10 mouse cellular contexts compared by ENCODE assay signal in genomic region chr12:59216676-59217266, GRCm38 (mm10). TPM values are rescaled to one million over a fixed set of nuclear protein-coding genes. Genes with fewer than 3 reads are reported as not detected.
DNase-seq lines count a peak whose midpoint lies in the region; ATAC-seq and TF ChIP-seq lines count a peak whose summit lies in the region.
"Had no signal": no experiment of that assay in that cellular context is flagged by ENCODE, and none has a peak within 500 bp of the region (broad histone marks: within the 10 kb centered on the region; RNA-seq: fewer than 3 reads in every experiment).

No protein-coding gene starts in this region.

- peaks cover 26% of the 10 kb centered on the region for H3K4me1 ChIP-seq in heart, embryonic 13.5 days
- peaks cover 12 to 13% of the 10 kb centered on the region in 2 experiments for H3K4me1 ChIP-seq in MEL (ENCODE audit: control insufficient read depth in 1 of 2, insufficient read depth in 2 of 2, low read length in 2 of 2)
- peaks cover 8% of the 10 kb centered on the region; the same call in 1 of the 2 replicates for H3K4me1 ChIP-seq in hindbrain, postnatal 0 days (ENCODE audit: insufficient read depth, low read length)
- peaks cover 31% of the 10 kb centered on the region for H3K4me1 ChIP-seq in midbrain, embryonic 15.5 days

- H3K27me3 ChIP-seq in heart, embryonic 13.5 days (replicated peaks): no peaks in the 10 kb centered on the region
- no peaks in the 10 kb centered on the region for H3K27me3 ChIP-seq in MEL (ENCODE audit: control insufficient read depth in 1 of 2, insufficient read depth in 2 of 2, low read length in 2 of 2)
- H3K27me3 ChIP-seq in hindbrain, postnatal 0 days (ENCODE audit: insufficient read depth, low read length): no peaks in the 10 kb centered on the region
- no peaks in the 10 kb centered on the region for H3K27me3 ChIP-seq in midbrain, embryonic 15.5 days (replicated peaks)

- no peak for DNase-seq in heart, adult 18-20 months
- no peak for DNase-seq in MEL (ENCODE audit: low read depth, low spot score)
- no peak for DNase-seq in hindbrain, postnatal 0 days (ENCODE audit: low spot score)
- no peak for DNase-seq in cerebellum, postnatal 10 days
- DNase-seq in urinary bladder, postnatal 25 days (ENCODE audit: low spot score): no peak
- DNase-seq in cerebellum, adult 18-20 months: no peak
- DNase-seq: heart, adult 11 months; right cerebral cortex, postnatal 25 days had no signal

- no peak overlapping the region for H3K27ac ChIP-seq in heart, embryonic 13.5 days (replicated peaks)
- H3K27ac ChIP-seq in MEL (ENCODE audit: control insufficient read depth, low read depth, low read length): no peak overlapping the region
- H3K27ac ChIP-seq in hindbrain, postnatal 0 days: no peak overlapping the region
- H3K27ac ChIP-seq in midbrain, embryonic 15.5 days: no peak overlapping the region

- peaks cover 11% of the 10 kb centered on the region for H3K36me3 ChIP-seq in heart, embryonic 13.5 days
- H3K36me3 ChIP-seq in MEL (ENCODE audit: control insufficient read depth in 1 of 2, insufficient read depth in 2 of 2, low read length in 2 of 2): peaks cover 0 to 29% of the 10 kb centered on the region in 2 experiments; a peak in 2 of 4 replicates
- no peaks in the 10 kb centered on the region for H3K36me3 ChIP-seq in hindbrain, postnatal 0 days (ENCODE audit: insufficient read depth, low read length)
- 0 out of 2 replicates have a peak, but pooled peaks cover under 1% of the 10 kb centered on the region for H3K36me3 ChIP-seq in midbrain, embryonic 15.5 days (replicated peaks)

- no peak for ATAC-seq in heart, embryonic 13.5 days (ENCODE audit: extremely low read depth, insufficient number of reproducible peaks, low FRiP score, low TSS enrichment)
- no peak for ATAC-seq in hindbrain, postnatal 0 days
- ATAC-seq in midbrain, embryonic 15.5 days (replicated peaks): no peak

- no peak overlapping the region for H3K9ac ChIP-seq in heart, embryonic 13.5 days
- H3K9ac ChIP-seq in MEL (ENCODE audit: control insufficient read depth, low read depth, low read length, poor library complexity, severe bottlenecking): no peak overlapping the region
- H3K9ac ChIP-seq in hindbrain, postnatal 0 days (replicated peaks; ENCODE audit: low read length): no peak overlapping the region
- no peak overlapping the region; the same call in 1 of the 2 replicates for H3K9ac ChIP-seq in midbrain, embryonic 15.5 days

- no peak overlapping the region for H3K4me3 ChIP-seq in heart, embryonic 13.5 days
- no peak overlapping the region for H3K4me3 ChIP-seq in MEL (ENCODE audit: control insufficient read depth in 1 of 2, insufficient read depth in 1 of 2, low read depth in 2 of 2, low read length in 2 of 2)
- H3K4me3 ChIP-seq in hindbrain, postnatal 0 days (ENCODE audit: low read length): no peak overlapping the region
- no peak overlapping the region for H3K4me3 ChIP-seq in midbrain, embryonic 15.5 days

- H3K79me2 ChIP-seq in MEL (ENCODE audit: control insufficient read depth, insufficient read depth, low read length, poor library complexity): peaks cover 30% of the 10 kb centered on the region

- H3K9me3 ChIP-seq in heart, embryonic 13.5 days: no peaks in the 10 kb centered on the region
- no peaks in the 10 kb centered on the region for H3K9me3 ChIP-seq in MEL (replicated peaks; ENCODE audit: insufficient read depth, low read length)
- H3K9me3 ChIP-seq in hindbrain, postnatal 0 days (ENCODE audit: low read length): no peaks in the 10 kb centered on the region
- no peaks in the 10 kb centered on the region for H3K9me3 ChIP-seq in midbrain, embryonic 15.5 days

- H3K4me2 ChIP-seq in heart, embryonic 13.5 days: peak overlapping the region; percentile 88
- H3K4me2 ChIP-seq in hindbrain, postnatal 0 days (ENCODE audit: low read depth, low read length): peak overlapping the region; percentile 76; the same call in 1 of the 2 replicates
- peak overlapping the region; percentile 70 for H3K4me2 ChIP-seq in midbrain, embryonic 15.5 days

- WGBS in heart, embryonic 13.5 days: 74% methylated on average over 6 of the region's 6 CpGs
- 80% methylated on average over 6 of the region's 6 CpGs for WGBS in hindbrain, postnatal 0 days
- WGBS in midbrain, embryonic 15.5 days: 86% methylated on average over 6 of the region's 6 CpGs

- no peak for TF ChIP-seq EP300 in MEL (IDR thresholded peaks at IDR 0.05; ENCODE audit: low read depth in 1 of 2, low read length in 2 of 2)

- TF ChIP-seq RAD21 in MEL (IDR thresholded peaks at IDR 0.05; ENCODE audit: low read depth, low read length): no peak

- TF ChIP-seq POLR2A in MEL (IDR thresholded peaks at IDR 0.05; ENCODE audit: control insufficient read depth in 1 of 2, insufficient read depth in 1 of 2, low read depth in 1 of 2, low read length in 2 of 2, poor library complexity in 1 of 2): no peak

- TF ChIP-seq CTCF in MEL (IDR thresholded peaks at IDR 0.05 in 2 of 3, conservative IDR thresholded peaks at IDR 0.05 in 1 of 3; ENCODE audit: control insufficient read depth in 1 of 3, insufficient read depth in 1 of 3, low read depth in 2 of 3, low read length in 3 of 3, poor library complexity in 1 of 3, severe bottlenecking in 1 of 3): no peak
- no peak for TF ChIP-seq CTCF in hindbrain, postnatal 0 days (IDR thresholded peaks at IDR 0.05; ENCODE audit: low read depth)

TF ChIP-seq in MEL, 35 proteins besides CTCF, POLR2A, EP300 and RAD21:
- TF ChIP-seq TBP (IDR thresholded peaks at IDR 0.05; ENCODE audit: low read depth, low read length) (no peak), RCOR1 (IDR thresholded peaks at IDR 0.05; ENCODE audit: low read depth, low read length) (no peak), ZNF384 (IDR thresholded peaks at IDR 0.05; ENCODE audit: low read depth, low read length) (peak; percentile 88), ZMIZ1 (IDR thresholded peaks at IDR 0.05; ENCODE audit: low read depth, low read length) (no peak), TAL1 (IDR thresholded peaks at IDR 0.05; ENCODE audit: low read length) (no peak), ETS1 (IDR thresholded peaks at IDR 0.05; ENCODE audit: low read depth, low read length) (0 out of 2 replicates have a peak, but pooled peaks have one; percentile 12)
TF ChIP-seq in MEL: peak in this region for 2.

RNA-seq across cellular contexts. Expression of gene Fbxo33, which starts 2.8 kb away (rescaled TPM):
- 4.2 and 5.9 TPM in 2 replicates for polyA plus RNA-seq in heart, embryonic 13.5 days (2015; fragmentation: Nextera tagmentation; extraction: Ambion mirVana)
- 1 to 10 TPM; 5.7 to 7.0 TPM for total RNA-seq in heart, adult 18-20 months (2021)
- 35.3 and 40.0 TPM in 2 replicates for total RNA-seq in MEL (2012; rRNA removed)
- 10 to 100 TPM in 1 of 2 experiments, not detected in 1; 20.8 TPM for polyA plus RNA-seq in MEL (2012; ENCODE audit: insufficient read depth in 1 of 2, insufficient read length in 2 of 2, low read depth in 1 of 2, low replicate concordance in 2 of 2, missing spikeins in 1 of 2)
- total RNA-seq in hindbrain, postnatal 0 days (2014; rRNA removed): 10.9 and 11.9 TPM in 2 replicates
- 7.7 and 8.5 TPM in 2 replicates for polyA plus RNA-seq in hindbrain, postnatal 0 days (2015; fragmentation: Nextera tagmentation; extraction: Ambion mirVana)
- polyA plus RNA-seq in midbrain, embryonic 15.5 days (2015; fragmentation: Nextera tagmentation; extraction: Ambion mirVana): 7.3 and 8.1 TPM in 2 replicates
